Mouse (Mus musculus) spleen, adult 12 weeks (tissue): Measurements from ENCODE around the gene Zfp445.

ENCODE experiments used
- DNase-seq: peaks from one replicate; pipeline ENCODE4 v3.0.0; 2022; ENCODE audit warnings: low spot score

The Zfp445 gene

DNA sequence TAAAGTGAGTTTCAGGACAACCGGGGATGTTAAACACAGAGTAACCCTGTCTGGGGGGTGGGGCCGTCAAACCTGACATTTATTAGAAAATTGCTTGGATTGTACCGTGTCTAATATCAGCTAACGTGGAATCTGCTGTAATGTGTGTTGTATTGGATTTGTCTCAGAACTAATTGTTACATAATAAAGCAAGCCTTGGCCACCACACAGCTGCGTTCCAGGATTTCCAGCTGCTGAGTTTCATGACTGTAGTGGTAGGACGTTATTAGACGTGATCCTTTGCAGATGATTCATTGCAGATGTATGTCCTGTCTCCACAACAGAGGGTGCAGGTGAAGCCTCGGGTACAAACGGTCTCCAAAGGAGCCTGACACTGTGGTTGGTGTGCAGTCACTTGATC is 29.7 kb downstream of the Zfp445 start:
- DNase-seq = no peak

GRCm38 (mm10) chr9:122829826-122830380 is 35.9 kb downstream of the Zfp445 start:
- DNase-seq = no peak

GRCm38 (mm10) chr9:122826743-122827142 is 39.1 kb downstream of the Zfp445 start:
- DNase-seq = no peak

GRCm38 (mm10) chr9:122823374-122824017 is 42.3 kb downstream of the Zfp445 start:
- no peak for DNase-seq

- DNase-seq = no peak
These were observed 50.5 kb downstream of the Zfp445 start for GRCm38 (mm10) chr9:122815239-122815851.

GRCm38 (mm10) chr9:122814775-122815174 is 51.0 kb downstream of the Zfp445 start:
- DNase-seq = no peak

DNA sequence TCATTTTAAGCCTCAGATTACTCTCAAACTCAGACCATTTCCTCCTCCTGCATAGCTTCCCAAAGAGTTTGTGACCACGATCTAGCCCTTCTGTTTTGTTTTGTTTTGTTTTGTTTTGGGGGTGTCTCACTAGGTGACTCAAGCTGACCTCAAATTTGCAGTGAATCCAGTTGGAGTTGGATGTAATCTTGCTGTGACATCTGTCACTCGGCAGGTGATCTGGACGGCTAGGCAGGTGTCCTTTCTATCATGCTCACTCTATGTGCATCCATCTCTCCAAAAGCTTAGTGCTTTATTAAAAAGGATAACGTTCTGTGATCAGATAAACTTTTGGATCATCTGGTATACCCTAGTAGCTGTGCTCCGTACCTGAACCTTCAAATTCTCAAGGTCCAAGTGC is 53.4 kb downstream of the Zfp445 start:
- no peak for DNase-seq

DNA sequence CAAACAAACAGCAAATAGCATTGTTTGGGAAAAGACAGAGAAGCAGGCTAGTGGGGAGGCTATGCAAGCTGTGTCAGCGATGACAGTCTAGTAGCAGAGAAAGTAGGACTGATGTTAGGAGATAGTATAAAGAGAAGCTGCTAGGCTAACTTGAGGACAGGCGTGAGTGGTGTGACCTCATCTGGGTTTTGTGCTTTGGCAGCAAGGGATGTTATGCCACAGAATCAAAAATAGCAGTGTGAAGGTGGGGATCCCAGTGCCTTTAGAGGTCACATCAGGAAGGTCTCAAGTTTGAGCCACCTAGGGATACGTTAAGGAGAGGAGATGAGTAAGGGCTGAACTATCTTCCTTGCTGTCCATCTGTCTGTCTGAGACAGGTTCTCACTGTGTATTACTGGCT is 55.6 kb downstream of the Zfp445 start:
- no peak for DNase-seq

GRCm38 (mm10) chr9:122807186-122807585 is 58.6 kb downstream of the Zfp445 start:
- DNase-seq = no peak

DNA sequence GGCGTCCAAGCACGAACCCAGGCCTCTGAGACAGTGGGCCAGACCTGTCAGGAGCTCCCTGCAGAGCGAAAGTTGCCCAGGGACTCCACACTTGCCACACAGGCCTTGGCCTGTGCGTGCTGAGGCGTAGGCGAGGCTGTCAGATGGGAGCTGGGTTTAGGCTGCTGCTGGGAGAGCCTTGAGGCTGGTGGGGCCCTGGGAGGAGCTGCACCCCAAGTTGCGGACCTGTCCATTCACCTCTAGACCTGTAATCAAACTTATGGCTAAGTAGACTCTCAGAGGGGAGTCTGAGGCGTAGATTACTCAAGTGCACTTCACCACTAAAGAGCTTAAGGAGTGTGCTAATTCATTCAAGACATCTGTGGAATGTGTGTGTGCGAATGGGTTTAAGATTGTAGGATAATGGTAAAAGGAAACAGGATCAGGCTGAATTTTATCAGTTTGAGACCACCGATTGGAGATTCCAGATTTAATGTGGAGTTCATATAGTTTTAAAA is 59.9 kb downstream of the Zfp445 start:
- no peak for DNase-seq

GRCm38 (mm10) chr9:122805053-122805844 is 60.6 kb downstream of the Zfp445 start, which contains the start of gene Tcaim:
Tcaim (plus strand) TSS chr9:122805539.
- peak; percentile 75 for DNase-seq
